Mouse (Mus musculus) lung, embryonic 14.5 days (tissue): ENCODE data around the gene Hdac11. TPM values are rescaled to one million over a fixed set of nuclear protein-coding genes. Genes with fewer than 3 reads are reported as not detected.

Experiments used
- ATAC-seq: fragments of 200-750 bp; cut with Nextera tagmentation; 2 replicates; pipeline ENCODE4 v1.8.0; 2017; ENCODE audit warnings: mild to moderate bottlenecking, moderate TSS enrichment, moderate library complexity; ENCODE audit not compliant: insufficient read depth
- DNase-seq: peaks from one replicate; pipeline ENCODE4 v3.0.0-alpha.2; 2015
- H3K27ac ChIP-seq: fragments of 300-500 bp; sonication (generic); 2 replicates; pipeline ENCODE4 v1.5.1; 2014; ENCODE audit warnings: low read depth, mild to moderate bottlenecking, moderate library complexity
- H3K27me3 ChIP-seq: fragments of 300-500 bp; sonication (generic); 2 replicates; pipeline ENCODE4 v1.6.1; 2014; ENCODE audit warnings: low read length, control low read depth; ENCODE audit not compliant: insufficient read depth
- H3K36me3 ChIP-seq: fragments of 300-500 bp; sonication (generic); 2 replicates; pipeline ENCODE4 v1.6.1; 2014; ENCODE audit warnings: control low read depth; ENCODE audit not compliant: insufficient read depth
- H3K4me1 ChIP-seq: fragments of 300-500 bp; sonication (generic); 2 replicates; pipeline ENCODE4 v1.6.1; 2014; ENCODE audit warnings: antibody characterized with exemption, control low read depth; ENCODE audit not compliant: insufficient read depth
- H3K4me2 ChIP-seq: fragments of 300-500 bp; sonication (generic); 2 replicates; pipeline ENCODE4 v1.6.1; 2014; ENCODE audit warnings: mild to moderate bottlenecking
- H3K4me3 ChIP-seq: fragments of 300-500 bp; sonication (generic); 2 replicates; pipeline ENCODE4 v1.5.1; 2014; ENCODE audit warnings: low read depth, low read length
- H3K9ac ChIP-seq: fragments of 300-500 bp; sonication (generic); 2 replicates; pipeline ENCODE4 v1.6.1; 2014
- H3K9me3 ChIP-seq: fragments of 300-500 bp; sonication (generic); 2 replicates; pipeline ENCODE4 v1.6.1; 2016; ENCODE audit warnings: low read depth, low read length, control low read depth
- CTCF ChIP-seq: IDR thresholded peaks from 2 replicates; pipeline ENCODE4 v1.5.1; 2016; ENCODE audit warnings: antibody characterized with exemption, low read depth
- WGBS: fragments of 180-500 bp; shearing (Covaris S2); extraction: QIAGEN DNeasy Blood & Tissue Kit; methylation state at CpG from one replicate; pipeline ENCODE4 v1.1.7; 2014; 5-methylcytosine and 5-hydroxymethylcytosine counted together
- polyA plus RNA-seq: library from polyadenylated mRNA; unstranded; fragments of >200 nt; fragmentation: Nextera tagmentation; extraction: Ambion mirVana; gene quantifications from 2 replicates; pipeline ENCODE4 v1.2.1, GENCODE M21; 2014

Hdac11 gene
- polyA plus RNA-seq, result 8.1 and 8.8 TPM in 2 replicates

- Histone ChIP-seq H3K4me3 (peak within 1 kb of the TSS; percentile 50), H3K9me3 (no peaks in the 10 kb centered on the region), H3K36me3 (0 out of 2 replicates have a peak, but pooled peaks cover 4% of the 10 kb centered on the region), H3K27ac (peak within 1 kb of the TSS; percentile 51; the same call in 1 of the 2 replicates), H3K27me3 (no peaks in the 10 kb centered on the region), H3K4me1 (0 out of 2 replicates have a peak, but pooled peaks cover 8% of the 10 kb centered on the region), H3K9ac (peak within 1 kb of the TSS; percentile 61), H3K4me2 (peak within 1 kb of the TSS; percentile 67)
- ATAC-seq, result peak; percentile 98
- WGBS, result under 1% methylated on average over 37 of the region's 42 CpGs
- no peak for TF ChIP-seq CTCF
- peak; percentile 95 for DNase-seq
Measured at GRCm38 (mm10) chr6:91156554-91157236, at the start of gene Hdac11. Hdac11 (plus strand) TSS chr6:91156665.

- Histone ChIP-seq H3K9ac (no peak overlapping the region), H3K4me1 (peaks cover 6% of the 10 kb centered on the region; the same call in 1 of the 2 replicates), H3K4me2 (no peak overlapping the region), H3K36me3 (no peaks in the 10 kb centered on the region), H3K27me3 (no peaks in the 10 kb centered on the region), H3K4me3 (no peak overlapping the region), H3K27ac (no peak overlapping the region), H3K9me3 (no peaks in the 10 kb centered on the region)
- WGBS, result 65% methylated on average over 3 of the region's 3 CpGs
- ATAC-seq (no peak), DNase-seq (peak; percentile 17)
- no peak for TF ChIP-seq CTCF
Measured at GRCm38 (mm10) chr6:91108301-91108916, 48.1 kb upstream of the Hdac11 start.

GRCm38 (mm10) chr6:91108917-91109450, 47.5 kb upstream of the Hdac11 start:
- 78% methylated on average over 2 of the region's 2 CpGs for WGBS
- ATAC-seq, result no peak
- H3K4me1 ChIP-seq, result peaks cover 6% of the 10 kb centered on the region; the same call in 1 of the 2 replicates

DNA sequence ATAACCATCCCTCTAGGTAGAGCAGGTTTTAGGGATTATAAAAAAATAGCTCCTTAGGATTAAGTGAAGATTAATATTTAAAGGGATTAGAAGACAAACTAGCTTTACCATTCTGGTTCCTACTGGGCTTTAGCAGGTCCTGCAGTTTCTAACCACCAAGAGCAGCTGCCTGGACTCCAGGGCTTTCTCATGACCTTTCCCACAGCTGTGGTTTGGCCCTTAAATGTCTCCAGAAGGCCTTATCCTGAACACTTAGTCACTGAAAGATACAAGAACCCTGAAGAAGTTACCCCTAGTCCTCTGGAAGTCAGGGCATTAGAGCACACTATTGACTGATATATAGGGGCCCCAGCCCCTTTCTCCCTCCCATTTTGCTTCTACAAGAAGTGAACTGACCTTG, 47.0 kb upstream of the Hdac11 start:
- Histone ChIP-seq H3K9me3 (no peaks in the 10 kb centered on the region), H3K4me1 (peaks cover 5% of the 10 kb centered on the region; the same call in 1 of the 2 replicates), H3K9ac (no peak overlapping the region), H3K4me2 (no peak overlapping the region), H3K4me3 (no peak overlapping the region), H3K27ac (no peak overlapping the region), H3K36me3 (no peaks in the 10 kb centered on the region), H3K27me3 (no peaks in the 10 kb centered on the region)
- no peak for TF ChIP-seq CTCF
- no peak for DNase-seq
- no peak for ATAC-seq

More at GRCm38 (mm10) chr6:91108917-91109450, 47.5 kb upstream of the Hdac11 start:
- H3K4me2 ChIP-seq, result no peak overlapping the region
- DNase-seq, result no peak
- H3K27ac ChIP-seq, result no peak overlapping the region
- no peak overlapping the region for H3K4me3 ChIP-seq
- no peaks in the 10 kb centered on the region for H3K27me3 ChIP-seq
- no peaks in the 10 kb centered on the region for H3K9me3 ChIP-seq
- H3K9ac ChIP-seq, result no peak overlapping the region
- no peaks in the 10 kb centered on the region for H3K36me3 ChIP-seq
- TF ChIP-seq CTCF, result no peak

DNA sequence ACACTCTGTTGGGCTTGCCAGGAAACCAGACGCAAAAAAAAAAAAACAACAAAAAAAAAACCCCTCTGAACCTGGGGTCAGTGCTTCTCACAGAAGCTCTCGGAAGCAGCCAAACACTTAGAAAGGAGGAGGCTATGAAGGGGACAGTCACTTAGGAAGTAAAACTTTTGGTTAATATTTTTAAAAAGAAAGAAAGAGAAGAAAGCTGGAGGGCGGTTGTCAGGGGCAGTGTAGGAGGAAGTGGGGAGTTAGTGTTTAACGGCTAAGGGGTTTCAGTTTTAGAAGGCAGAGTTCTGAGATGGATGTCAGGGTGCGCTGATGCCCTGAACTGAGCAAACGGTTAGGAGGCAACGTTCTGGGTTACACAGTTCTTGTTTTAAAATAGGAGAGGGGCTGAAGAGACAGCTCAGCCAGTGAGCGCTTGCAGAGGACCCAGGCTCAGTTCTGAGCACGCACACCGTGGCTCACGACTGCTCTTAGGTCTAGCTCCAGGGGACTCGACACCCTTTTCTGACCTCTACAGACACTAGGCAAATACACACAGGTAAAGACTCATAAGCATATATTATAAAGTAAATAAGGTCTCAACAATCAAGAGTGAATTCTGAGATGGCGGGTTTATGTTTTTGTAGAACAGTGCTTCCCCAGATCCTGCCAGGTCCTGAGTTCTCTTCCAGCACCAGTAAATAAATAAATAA, 46.0 kb upstream of the Hdac11 start:
- Histone ChIP-seq H3K9ac (no peak overlapping the region), H3K4me3 (no peak overlapping the region), H3K36me3 (no peaks in the 10 kb centered on the region), H3K27ac (no peak overlapping the region), H3K4me2 (no peak overlapping the region), H3K27me3 (no peaks in the 10 kb centered on the region), H3K9me3 (no peaks in the 10 kb centered on the region), H3K4me1 (0 out of 2 replicates have a peak, but pooled peaks cover 3% of the 10 kb centered on the region)
- 51% methylated on average over 13 of the region's 13 CpGs for WGBS
- DNase-seq (no peak), ATAC-seq (no peak)
- no peak for TF ChIP-seq CTCF

DNA sequence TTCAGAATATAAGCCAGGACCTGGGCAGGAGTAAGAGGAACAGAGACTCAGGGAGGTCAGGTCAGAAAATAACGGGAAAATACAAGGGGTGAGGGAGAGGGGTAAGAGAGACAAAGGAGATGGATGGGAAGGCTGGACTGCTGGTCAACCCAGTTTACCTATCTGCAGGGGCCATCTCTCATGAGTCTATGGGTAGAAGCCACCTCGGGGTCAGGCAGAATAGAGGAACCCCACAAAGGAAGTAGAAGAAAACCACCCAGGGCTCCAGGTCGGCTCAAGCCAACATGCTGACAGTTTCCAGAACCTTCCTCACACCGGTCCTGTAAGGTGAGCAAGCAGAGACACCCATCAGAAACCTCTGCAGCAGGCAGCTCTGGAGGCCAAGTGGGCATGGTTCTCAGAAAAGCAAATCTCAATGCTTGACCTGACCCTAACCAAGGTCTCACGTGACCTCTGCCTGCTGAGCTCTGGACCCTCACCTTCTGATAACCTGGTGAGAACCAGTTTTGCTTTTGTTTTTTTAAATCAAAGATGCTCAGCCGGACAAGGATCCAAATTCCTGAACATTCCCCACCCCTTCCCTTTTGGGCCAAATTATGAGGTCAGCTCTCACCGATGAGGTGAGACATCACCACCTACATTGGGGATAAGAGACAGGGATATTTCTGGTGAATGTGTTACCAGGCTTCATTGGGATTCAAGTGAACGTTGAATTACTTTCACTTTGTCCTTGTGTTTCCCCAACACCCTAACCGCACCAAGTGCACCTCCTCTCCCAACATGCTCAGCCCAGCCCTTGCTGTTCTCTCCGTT, 45.1 kb upstream of the Hdac11 start:
- ATAC-seq (no peak), DNase-seq (no peak)
- Histone ChIP-seq H3K9ac (no peak overlapping the region), H3K4me1 (0 out of 2 replicates have a peak, but pooled peaks cover 3% of the 10 kb centered on the region), H3K4me2 (no peak overlapping the region), H3K4me3 (no peak overlapping the region), H3K36me3 (no peaks in the 10 kb centered on the region), H3K27me3 (peaks cover 4% of the 10 kb centered on the region; the same call in 1 of the 2 replicates), H3K9me3 (no peaks in the 10 kb centered on the region), H3K27ac (no peak overlapping the region)
- no peak for TF ChIP-seq CTCF
- WGBS, result 73% methylated on average over 10 of the region's 10 CpGs
